Mouse (Mus musculus): ENCODE data around the gene Unc45a.

Gene Unc45a

GRCm38 (mm10) chr7:80324043-80324815 is 16.6 kb downstream of the Unc45a start, which contains the start of gene Rccd1:
TSS of gene Rccd1 (minus strand) at chr7:80324454.
- DNase-seq = peak; percentile 97

- no peak for DNase-seq
Observed at GRCm38 (mm10) chr7:80323336-80323735, 17.5 kb downstream of the Unc45a start.

GRCm38 (mm10) chr7:80319846-80320496 is 20.8 kb downstream of the Unc45a start:
- no peak for DNase-seq

GRCm38 (mm10) chr7:80318670-80319069 is 22.1 kb downstream of the Unc45a start:
- DNase-seq = no peak

GRCm38 (mm10) chr7:80317439-80318115 is 23.2 kb downstream of the Unc45a start:
- DNase-seq = no peak

GRCm38 (mm10) chr7:80315733-80316132 is 25.1 kb downstream of the Unc45a start:
- DNase-seq = no peak

GRCm38 (mm10) chr7:80310771-80311170 is 30.0 kb downstream of the Unc45a start:
- DNase-seq = no peak

GRCm38 (mm10) chr7:80307766-80308165 is 33.0 kb downstream of the Unc45a start:
- no peak for DNase-seq

- DNase-seq = no peak
Observed at GRCm38 (mm10) chr7:80301522-80301921, 39.3 kb downstream of the Unc45a start.

GRCm38 (mm10) chr7:80299568-80299967 is 41.2 kb downstream of the Unc45a start:
- DNase-seq = no peak

- no peak for DNase-seq
Observed at GRCm38 (mm10) chr7:80298754-80299153, 42.1 kb downstream of the Unc45a start.

- no peak for DNase-seq
Observed at GRCm38 (mm10) chr7:80297041-80297440, 43.8 kb downstream of the Unc45a start.

GRCm38 (mm10) chr7:80296462-80296861 is 44.3 kb downstream of the Unc45a start:
- no peak for DNase-seq

- DNase-seq = no peak
Observed at GRCm38 (mm10) chr7:80294764-80295648, 45.8 kb downstream of the Unc45a start.

- DNase-seq = peak; percentile 98
Observed at GRCm38 (mm10) chr7:80294062-80294763, 46.6 kb downstream of the Unc45a start, which contains the start of gene Prc1. TSS of gene Prc1 (plus strand) at chr7:80294450.

- no peak for DNase-seq
Observed at GRCm38 (mm10) chr7:80287736-80288135, 53.1 kb downstream of the Unc45a start.

- no peak for DNase-seq
Observed at GRCm38 (mm10) chr7:80285725-80286124, 55.1 kb downstream of the Unc45a start.

GRCm38 (mm10) chr7:80284391-80284790 is 56.4 kb downstream of the Unc45a start:
- no peak for DNase-seq

- DNase-seq = no peak
Observed at GRCm38 (mm10) chr7:80283226-80283918, 57.4 kb downstream of the Unc45a start.

GRCm38 (mm10) chr7:80281646-80282045 is 59.2 kb downstream of the Unc45a start:
- no peak for DNase-seq

- no peak for DNase-seq
Observed at GRCm38 (mm10) chr7:80280998-80281397, 59.8 kb downstream of the Unc45a start.
